Mouse (Mus musculus) bone marrow, adult 2 months (tissue): ENCODE measurements at regions not wholly inside any gene's neighbourhood (a gene's known extent, or its start where the extent isn't known, plus 50 kb on each side); places are given as distances from the start of the nearest gene placed in this dataset.

Experiments
- CTCF ChIP-seq: fragments of 200-500 bp; IDR thresholded peaks from 2 replicates; pipeline ENCODE4 v1.5.1; 2011; ENCODE audit warnings: low read length, control low read depth; ENCODE audit not compliant: control insufficient read depth, insufficient read depth
- POLR2A ChIP-seq: fragments of 200-500 bp; IDR thresholded peaks from 2 replicates; pipeline ENCODE4 v1.6.1; 2011; ENCODE audit warnings: low read depth, mild to moderate bottlenecking, control low read depth, low read length, borderline replicate concordance; ENCODE audit not compliant: control insufficient read depth

GRCm38 (mm10) chr2:128365004-128365403 lies 226.0 kb upstream of the Spdye4c start:
- TF ChIP-seq CTCF, result no peak
- TF ChIP-seq POLR2A, result no peak
